Mouse (Mus musculus) inflammation-experienced regulatory T-cells, adult 6 months (primary cell): Measurements from ENCODE around the gene Fkbpl. TPM values are rescaled to one million over a fixed set of nuclear protein-coding genes. Genes with fewer than 3 reads are reported as not detected.

Source experiments
- ATAC-seq: one replicate; pipeline ENCODE4 v1.8.0; 2017
- polyA plus RNA-seq, 3 experiments: library from polyadenylated mRNA; unstranded; fragments of 100-300 nt; shearing (Covaris generic); gene quantifications; one replicate each; pipeline ENCODE4 v1.2.1; 2017

The Fkbpl gene
- polyA plus RNA-seq, 3 experiments from 2014 or later = 4.4 to 5.8 (median 5.2) TPM

DNA sequence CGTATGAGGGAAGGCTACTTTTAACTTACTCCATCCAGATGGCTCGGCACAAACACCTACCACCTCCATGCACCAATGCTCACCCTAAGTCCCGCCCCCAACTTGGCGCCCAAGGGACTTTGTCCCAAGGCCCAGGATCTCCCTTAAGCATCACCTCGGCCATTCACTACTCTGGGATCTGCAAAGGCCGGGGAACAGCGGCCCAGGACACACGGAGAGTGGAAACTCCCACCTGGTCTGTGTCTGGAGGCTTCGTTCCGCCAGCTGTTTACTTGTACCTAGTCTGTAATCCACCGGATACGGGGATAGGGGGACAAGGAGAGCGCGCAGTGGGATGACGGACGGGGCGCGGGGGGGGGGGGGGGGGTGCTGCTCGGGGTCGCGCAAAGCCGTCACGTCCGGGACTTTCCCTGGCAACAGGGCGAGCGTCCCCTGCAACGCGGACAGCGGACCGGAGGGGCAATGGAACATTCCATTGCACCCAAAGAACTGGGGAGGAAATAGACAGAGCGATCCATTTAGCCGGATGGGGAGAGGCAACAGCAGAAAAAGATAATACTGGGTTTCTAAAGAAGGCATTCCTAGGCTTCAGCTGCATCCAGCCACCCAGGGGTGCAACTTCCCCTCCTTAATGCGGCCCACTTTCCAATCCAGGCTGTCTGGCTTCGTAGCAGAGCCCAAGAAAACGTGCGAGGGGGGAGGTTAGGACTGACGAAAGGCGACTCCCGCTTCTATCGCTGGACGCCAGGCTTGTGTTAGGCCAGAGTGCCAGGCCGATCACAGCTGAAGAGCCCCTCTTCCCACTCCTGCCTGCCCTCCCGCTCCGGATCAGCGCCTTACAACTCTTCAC is 17.2 kb upstream of the Fkbpl start:
- ATAC-seq = peak; percentile 66

DNA sequence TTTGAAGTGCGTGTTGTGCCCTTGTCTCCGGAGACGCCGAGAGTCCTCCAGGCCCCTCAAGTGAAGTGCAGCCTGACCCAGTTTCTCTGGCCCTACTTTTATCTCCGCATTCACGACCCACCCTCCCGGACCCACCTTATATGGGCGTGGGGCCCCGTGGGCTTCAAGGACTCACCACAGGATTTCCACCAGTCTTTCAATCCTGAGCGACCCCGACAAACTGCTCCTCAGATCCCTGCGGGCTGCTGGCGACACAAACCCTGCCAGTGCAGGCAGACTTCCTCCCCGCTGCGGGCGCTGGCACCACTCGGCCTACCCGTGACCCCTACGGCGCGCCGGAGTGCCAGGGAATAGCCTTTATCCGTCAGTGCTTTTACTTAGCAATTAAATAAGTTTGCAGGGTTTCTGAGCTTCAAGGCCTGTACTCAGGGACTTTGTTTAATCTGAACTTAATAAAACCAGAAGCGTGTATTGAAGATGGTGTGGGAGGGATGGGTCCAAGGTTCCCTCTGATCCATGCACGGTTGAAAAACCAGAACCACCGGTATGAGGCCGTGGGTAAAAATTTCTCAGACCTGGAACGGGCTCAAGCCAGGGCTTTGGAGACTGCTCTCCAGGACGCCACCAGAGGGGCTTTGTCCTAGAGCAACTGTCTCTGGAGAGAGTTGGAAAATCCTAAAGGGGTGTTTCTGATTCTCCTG is 16.5 kb upstream of the Fkbpl start, which contains the start of gene Ppt2:
Ppt2 (minus strand) TSS at position 568 of the 701 bp plus-strand sequence.
- ATAC-seq = no peak

DNA sequence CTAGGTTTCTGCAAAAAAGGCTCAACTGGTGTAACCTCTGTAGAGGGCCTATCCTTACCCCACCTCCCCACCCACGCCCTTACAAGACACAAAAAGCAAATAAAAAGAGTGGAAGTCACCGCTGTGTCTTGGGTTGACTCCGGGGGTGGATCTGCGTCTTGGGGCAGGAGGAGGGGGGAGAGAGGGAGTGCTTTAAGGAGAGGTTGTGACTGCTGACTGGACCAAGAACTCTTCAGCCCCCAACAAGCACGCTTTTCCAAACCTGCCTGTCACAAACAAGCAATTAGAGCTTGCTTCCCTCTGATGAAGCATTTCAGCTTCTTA is 16.0 kb upstream of the Fkbpl start:
- no peak for ATAC-seq

DNA sequence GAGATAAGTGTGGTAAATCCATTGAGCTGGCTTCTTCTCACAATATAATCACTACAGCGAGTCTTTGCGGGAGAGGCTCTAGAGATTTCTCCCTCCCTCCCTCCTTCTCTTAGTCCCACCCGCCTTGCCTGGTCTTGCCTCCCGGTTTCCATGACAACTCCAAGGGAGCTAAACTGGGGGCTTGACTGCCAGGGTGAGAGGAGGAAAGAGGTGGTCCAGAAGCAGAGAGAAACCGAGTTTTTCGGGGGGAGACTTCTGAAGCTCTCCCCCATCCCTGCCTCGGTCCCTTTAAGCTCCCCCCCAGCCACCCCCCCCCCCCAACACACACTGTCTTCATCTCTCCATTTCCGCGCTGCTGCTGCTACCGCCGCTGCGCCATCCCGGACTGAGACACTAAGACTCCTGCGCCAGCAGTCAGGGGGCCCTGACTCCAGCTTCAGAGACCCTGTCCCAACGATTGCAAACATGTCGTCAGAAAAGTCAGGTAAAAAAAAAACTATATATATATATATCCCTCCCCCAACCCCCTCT is 15.3 kb upstream of the Fkbpl start, which contains the start of gene Prrt1:
Prrt1 (plus strand) TSS at position 313 of the 531 bp plus-strand sequence.
- no peak for ATAC-seq

DNA sequence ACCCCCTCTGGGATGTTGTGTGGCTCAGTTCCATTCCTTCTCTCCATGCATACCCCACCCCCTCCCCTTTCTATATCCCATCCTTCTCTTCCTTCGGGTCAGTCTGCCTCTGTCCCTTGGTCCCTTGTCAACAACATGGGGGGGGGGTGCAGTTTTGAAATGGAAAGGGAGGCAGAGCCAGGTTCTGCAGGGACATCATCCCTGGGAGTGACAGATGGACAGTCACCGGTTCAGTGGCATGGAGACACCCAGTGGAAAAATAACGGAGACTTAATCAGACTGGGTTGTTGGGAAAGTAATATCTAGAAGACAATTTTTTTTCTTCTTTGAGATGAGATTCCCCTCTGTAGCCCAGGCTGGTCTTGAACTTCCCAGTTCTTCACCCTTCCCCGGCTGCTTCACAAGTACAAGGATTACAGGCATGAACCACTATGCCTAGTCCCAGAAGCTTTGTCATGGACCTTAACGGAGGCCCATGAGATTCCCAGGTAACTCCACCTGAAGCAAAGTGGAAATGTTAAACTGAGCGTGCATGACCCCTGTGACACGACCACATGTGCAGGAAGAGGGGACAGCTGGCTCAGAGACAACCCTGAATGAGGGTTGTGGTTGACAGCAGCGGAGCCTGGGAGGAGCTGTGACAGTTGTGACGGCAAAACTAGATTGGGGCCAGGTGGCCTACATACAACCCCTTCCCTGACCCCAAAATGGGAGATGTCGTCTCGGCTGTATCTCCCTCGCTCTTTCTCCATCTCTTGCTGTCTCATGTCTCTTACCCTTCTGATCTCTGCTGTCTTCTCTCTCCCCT is 14.6 kb upstream of the Fkbpl start:
- peak; percentile 44 for ATAC-seq

DNA sequence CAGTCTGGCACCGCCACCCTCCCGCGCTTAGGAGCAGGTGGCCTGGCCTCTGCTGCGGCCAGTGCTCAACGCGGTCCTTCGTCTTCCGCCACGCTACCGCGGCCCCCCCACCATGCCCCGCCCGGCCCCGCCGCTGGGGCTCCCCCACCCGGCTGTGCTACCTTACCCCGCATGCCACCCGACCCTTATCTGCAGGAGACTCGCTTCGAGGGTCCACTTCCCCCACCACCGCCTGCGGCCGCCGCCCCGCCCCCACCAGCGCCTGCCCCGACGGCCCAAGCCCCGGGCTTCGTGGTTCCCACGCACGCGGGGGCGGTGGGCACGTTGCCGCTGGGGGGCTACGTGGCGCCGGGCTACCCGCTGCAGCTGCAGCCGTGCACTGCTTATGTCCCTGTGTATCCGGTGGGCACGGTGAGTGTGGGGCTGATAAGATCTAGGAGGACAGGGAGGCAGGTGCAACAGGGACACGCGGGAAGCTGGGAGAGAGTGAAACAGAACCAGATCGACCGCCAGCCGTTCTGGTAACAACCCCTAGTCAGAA is 13.7 kb upstream of the Fkbpl start:
- no peak for ATAC-seq

DNA sequence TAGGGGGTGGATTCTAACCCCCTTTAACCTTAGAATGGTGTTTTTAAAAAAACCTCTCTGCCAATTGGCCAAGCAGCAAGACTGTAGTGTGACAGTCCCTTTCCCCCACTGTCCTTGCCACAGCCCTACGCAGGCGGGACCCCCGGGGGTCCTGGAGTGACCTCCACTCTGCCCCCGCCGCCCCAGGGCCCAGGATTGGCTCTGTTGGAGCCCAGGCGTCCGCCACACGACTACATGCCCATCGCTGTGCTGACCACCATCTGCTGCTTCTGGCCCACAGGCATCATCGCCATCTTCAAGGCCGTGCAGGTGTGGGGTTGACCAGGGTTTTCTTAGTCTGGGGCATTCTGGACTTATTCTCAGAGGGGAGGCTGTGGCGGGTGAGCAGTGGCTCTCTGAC is 12.9 kb upstream of the Fkbpl start:
- ATAC-seq = no peak

DNA sequence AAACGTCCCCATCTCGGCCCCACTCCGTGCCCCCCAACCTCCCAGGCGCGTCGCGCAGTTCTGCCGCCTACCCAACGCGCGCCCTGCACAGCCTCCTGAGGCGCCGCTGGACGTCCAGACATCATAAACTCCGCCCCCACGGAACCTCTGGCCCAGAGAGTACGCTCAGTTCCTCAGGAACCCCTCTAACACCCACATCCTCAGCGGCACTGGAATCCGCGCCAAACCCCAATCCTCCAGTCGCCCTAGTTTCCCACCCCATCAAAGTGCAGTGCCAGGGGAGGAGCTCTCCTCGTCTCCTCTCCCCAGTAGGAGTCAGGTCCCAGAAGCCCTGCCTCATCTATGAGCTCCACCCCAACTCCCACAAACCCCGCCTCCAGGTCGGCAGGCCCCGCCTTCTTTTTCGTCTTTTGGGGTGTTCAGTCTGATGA is 12.3 kb upstream of the Fkbpl start:
- ATAC-seq = peak; percentile 48

DNA sequence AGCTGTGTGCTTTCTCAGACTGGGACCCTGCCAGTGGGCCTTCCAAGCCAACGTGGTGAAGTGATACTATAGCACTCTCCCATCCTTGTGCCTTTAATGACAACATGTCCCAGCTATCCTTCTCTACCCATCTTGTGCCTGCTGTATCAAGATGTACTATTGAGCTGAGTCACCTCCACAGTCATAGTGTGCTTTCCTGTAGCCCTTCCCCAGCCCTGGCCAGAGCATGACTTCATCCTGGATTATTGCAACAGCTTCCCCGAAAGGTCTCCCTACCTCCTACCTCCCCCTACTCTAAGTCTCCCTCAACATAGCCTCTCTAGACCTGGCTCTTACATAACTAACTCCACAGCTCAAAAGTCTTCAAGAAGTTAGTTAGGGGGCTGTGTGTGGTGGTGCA is 8.9 kb upstream of the Fkbpl start:
- ATAC-seq = no peak

DNA sequence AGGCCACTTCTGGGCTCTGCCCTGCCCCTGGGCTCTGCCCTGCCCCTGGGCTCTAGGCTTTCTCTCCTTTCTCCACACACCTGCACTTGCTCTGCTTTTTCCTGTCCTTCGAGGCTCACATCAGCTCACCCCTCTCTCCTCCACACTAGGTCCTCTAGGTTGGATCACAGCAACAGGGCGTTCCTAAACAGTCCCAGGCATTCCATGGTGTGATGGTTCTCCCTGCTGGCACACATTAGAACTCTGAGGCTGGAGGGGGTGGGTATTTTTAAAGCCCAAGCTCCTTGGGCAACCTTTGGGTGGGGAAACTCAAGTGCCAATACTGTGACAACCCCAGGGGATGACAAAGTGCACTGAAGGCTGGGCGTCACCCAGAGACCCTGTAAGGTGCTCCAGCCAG is 7.1 kb upstream of the Fkbpl start:
- no peak for ATAC-seq

DNA sequence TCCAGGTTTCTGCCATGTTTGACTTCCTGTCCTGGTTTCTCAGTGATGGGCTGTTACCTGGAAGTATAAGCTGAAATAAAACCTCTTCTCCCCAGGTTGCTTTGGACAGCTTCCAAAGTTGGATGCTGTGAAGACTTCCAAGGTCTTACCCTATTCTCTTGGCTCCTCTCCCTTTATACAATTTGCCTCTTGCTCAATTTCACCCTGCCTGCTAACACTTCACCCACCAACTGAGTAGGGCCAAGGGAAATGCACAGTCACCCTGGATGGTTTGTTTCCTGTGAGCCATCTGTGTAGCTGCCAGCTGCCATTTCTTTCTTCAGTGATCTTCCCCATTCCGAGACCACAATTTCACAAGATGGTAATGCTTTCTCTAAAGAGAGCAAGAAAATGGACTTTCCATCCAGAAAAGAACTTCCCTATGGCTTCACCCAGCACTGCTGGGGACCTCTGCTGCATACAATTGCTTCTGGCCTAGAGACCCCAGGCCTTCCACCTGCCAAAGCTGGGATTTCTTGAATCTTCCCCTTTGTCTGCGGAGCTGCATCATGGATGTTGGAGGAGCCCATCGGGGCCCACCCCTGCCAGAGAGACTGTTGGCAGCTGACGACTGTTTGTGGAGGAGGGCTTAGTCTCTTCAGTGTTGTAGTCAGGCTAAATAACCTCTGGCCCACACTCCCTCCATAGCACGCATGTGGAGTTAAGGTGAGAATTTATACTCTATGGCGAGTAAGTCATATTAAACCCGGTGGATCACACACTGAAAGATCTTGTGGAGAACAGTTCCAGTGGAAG is 4.9 kb upstream of the Fkbpl start:
- no peak for ATAC-seq

DNA sequence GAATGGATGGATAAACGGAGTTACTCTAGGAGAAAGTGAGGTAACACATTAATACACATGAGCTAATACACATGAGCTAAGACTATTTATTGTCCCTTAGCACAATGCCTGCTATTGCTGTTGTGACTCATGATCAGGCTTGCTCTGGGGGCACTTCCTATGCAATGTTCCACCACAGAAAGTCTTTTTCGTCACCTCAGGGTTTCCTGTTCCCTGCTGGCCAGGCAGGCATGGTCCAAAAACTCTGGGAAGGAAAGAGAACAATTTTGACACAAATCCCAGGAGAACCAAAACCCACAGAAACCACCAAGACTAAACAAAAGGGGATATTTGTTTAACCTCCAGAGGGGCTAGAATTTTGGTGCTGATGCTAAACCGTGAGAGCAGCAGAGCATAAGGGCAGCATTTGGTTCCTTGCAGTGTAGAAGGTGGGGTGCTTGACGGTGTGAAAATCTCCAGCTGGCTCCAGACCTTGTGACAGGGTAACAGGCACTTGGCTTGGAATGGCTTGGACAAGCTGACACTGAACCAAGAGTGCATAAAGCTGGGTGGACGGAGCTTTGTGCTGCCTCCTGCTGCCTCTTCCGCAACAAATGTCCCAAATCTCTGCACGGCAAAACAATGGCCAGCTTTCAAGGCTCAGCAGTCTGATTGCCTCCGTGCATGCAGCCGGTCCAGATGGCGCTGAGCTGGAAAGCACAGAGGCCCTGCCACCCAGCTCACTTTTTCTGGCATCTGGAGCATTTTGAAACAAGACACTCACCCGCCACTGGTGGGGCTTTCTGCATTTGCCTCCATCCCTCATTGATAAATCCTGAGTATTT is 3.6 kb upstream of the Fkbpl start:
- no peak for ATAC-seq

DNA sequence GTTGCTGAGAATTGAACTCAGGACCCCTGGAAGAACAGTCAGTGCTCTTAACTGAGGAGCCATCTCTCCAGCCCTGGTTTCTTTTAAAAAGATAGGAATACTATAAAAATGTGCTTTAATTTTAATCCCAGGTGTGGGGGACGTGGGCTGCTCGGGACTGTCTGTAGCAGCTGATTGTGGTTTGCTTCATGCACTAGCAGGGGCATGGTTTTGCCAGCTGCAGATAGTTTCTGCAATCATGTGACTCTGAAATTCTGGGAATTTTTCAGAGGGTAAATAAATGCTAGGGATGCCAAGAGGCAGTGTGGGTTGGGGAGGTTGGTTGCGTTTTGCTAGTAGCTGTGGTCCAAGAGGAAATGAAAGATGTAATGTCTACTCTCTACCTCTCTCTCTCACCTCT is 2.6 kb upstream of the Fkbpl start:
- no peak for ATAC-seq

DNA sequence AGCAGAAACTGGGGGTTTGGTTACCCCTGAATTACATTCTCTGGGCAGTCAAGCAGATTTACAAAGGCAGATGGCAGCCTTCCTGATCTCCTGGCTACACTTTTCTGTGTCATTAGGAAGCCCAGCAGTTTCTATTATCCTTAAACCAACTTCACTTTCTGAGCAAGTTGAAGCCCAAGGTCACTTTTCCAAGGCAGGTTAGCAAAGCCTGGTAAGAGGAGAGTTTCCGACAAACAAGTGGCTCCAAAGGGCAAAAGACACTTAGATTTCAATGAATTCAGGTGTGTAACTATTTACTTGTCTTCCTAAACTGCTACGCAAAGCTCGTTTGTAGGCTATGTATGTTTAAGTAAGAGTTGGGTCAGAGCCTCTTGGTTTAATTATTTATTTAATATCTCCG is 1.2 kb upstream of the Fkbpl start:
- no peak for ATAC-seq

DNA sequence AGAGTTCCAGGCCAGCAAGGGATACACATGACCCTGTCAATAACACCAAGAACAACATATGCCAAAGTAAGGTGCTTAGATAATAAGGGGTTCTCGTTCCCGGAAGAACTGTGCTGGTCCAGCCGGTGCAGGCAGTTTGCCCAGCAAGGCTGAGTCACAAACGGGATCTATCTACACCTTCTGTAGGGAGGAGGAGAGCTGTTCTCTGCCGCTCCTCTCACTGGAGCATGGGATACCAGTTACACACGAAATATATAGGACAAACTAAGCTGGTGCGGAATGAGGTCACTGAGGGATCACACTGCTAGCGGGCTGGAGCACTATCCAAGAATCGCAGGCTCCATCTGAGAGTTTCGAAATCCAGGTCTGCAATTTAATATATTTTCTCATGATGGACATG is 620 bp upstream of the Fkbpl start:
- no peak for ATAC-seq

DNA sequence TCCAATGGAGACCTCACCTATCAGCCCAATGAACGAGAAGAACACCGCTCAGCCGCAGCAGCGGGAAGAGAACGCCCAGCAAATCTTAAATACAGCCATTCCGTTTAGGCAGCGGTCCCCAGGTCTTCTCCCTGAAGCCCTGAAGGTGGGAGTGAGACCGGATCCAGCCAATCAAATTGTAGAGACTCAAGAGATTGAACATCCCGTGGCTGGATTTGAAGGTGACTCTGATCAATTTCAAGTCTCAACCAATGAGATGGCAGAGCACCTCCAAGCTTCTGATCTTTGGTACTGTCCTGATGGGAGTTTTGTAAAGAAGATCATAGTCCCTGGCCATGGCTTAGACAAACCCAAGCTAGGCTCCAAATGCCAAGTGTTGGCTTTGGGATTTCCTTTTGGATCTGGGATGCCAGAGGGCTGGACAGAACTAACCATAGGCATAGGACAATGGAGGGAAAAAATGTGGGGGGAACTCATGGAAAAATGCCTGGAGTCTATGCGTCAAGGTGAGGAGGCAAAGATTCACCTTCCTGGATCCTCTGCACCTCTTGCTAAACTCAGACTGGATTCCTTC is 779 bp downstream of the Fkbpl start:
- ATAC-seq = no peak

DNA sequence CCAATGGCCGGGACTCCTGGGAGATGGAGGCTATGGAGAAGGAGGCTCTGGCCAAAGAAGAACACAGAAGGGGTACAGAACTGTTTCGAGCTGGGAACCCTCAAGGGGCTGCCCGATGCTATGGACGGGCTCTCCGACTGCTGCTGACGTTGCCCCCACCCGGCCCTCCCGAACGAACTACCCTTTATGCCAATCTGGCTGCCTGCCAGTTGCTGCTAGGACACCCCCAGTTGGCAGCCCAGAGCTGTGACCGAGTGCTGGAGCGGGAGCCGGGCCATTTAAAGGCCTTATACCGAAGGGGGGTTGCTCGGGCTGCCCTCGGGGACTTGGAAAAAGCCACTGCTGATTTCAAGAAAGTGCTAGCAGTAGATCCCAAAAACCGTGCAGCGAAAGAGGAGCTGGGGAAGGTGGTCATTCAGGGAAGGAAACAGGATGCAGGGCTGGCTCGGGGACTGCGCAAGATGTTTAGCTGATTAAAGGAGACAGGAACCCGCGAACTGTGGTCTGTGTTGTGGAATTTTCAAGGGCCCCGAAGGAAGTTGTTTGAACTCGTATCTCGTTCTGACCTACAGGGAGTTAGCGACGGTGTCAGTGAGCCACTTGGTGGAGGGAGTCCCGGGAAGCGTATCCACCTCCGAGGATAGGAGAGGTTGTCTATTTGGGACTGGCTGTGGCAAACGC is 1.4 kb downstream of the Fkbpl start:
- ATAC-seq = no peak

DNA sequence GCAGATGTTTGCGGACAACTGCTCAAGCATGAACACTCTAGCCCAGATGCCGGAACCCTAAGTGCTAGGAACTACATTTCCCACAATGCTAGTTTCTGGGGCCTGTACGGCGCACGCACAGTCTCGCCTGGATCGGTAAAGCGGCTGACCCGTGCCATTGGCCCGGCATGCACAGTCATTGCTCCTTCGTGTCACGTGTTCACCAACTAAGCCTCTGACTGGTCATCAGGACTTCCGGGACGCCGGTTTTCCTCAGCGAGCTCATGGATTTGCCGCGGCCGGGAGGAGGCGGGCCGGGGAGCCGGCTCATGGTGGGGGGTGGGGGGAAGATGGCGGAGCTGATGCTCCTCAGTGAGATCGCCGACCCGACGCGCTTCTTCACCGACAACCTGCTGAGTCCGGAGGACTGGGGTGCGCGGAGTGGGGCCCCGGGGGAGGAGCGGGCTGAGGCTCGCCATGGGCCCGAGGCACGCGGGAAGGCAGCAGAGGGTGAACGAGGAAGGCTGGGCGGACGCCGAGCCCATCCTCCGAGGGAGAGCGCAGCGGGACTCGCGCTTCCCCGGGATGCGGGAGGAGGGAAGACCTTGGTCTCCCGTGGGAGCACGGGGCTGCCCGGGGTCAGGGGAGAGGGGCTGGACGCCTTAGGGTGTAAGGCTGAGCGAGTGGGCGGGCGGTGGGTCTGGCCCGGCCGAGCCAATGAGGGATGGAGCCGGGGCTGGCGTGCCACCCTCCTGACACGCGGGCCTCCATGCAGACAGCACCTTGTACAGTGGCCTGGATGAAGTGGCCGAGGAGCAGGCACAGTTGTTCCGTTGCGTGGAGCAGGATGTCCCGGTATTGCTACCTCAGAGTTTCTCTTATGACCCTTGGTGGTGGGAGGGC is 2.6 kb downstream of the Fkbpl start, which contains the start of gene Atf6b:
Atf6b (plus strand) TSS at position 241 of the 882 bp plus-strand sequence.
- ATAC-seq = peak; percentile 96
